Mouse (Mus musculus): ENCODE measurements around the gene Tgfbr2. TPM values are rescaled to one million over a fixed set of nuclear protein-coding genes. Genes with fewer than 3 reads are reported as not detected.

Tgfbr2 gene
- total and polyA plus RNA-seq, 3 experiments: 19.6 to 46.3 (median 42.8) TPM

- H3K4me1 ChIP-seq (ENCODE audit: control insufficient read depth in 1 of 2, insufficient read depth in 2 of 2): no peaks in the 10 kb centered on the region
- in situ Hi-C loops (cut with MboI; ENCODE audit: low pct_ligation_motif_present, low pct_unique_long_range_greater_than_20kb, low sequenced_read_pairs): no loop called here
- H3K4me2 ChIP-seq (ENCODE audit: insufficient read depth, low read depth, poor library complexity, severe bottlenecking): no peak overlapping the region
- no peak for TF ChIP-seq RAD21 (IDR thresholded peaks at IDR 0.05; ENCODE audit: low read depth, low read length)
- no peak for TF ChIP-seq TCF12 (IDR thresholded peaks at IDR 0.05; ENCODE audit: low read depth, low read length)
- no peak for TF ChIP-seq MAX (IDR thresholded peaks at IDR 0.05; ENCODE audit: low read length)
- no peak for TF ChIP-seq MYC (IDR thresholded peaks at IDR 0.05; ENCODE audit: low read depth, low read length)
- no peak for TF ChIP-seq E2F4 (IDR thresholded peaks at IDR 0.05; ENCODE audit: insufficient replicate concordance, low read depth, low read length)
- TF ChIP-seq NRF1 (IDR thresholded peaks at IDR 0.05; ENCODE audit: low read depth, low read length): no peak
- no peak for TF ChIP-seq PAX5 (IDR thresholded peaks at IDR 0.05; ENCODE audit: low read length)
- TF ChIP-seq UBTF (IDR thresholded peaks at IDR 0.05; ENCODE audit: low read depth, low read length): no peak
- TF ChIP-seq JUND (conservative IDR thresholded peaks at IDR 0.05; ENCODE audit: low read depth, low read length): no peak
- TF ChIP-seq GABPA (IDR thresholded peaks at IDR 0.05; ENCODE audit: insufficient replicate concordance, low read depth, low read length): no peak
- no peak for TF ChIP-seq USF1 (IDR thresholded peaks at IDR 0.05; ENCODE audit: low read depth, low read length)
- TF ChIP-seq POLR2AphosphoS2 (IDR thresholded peaks at IDR 0.05; ENCODE audit: low read depth, low read length): no peak
- no peak for TF ChIP-seq BHLHE40 (IDR thresholded peaks at IDR 0.05; ENCODE audit: low read depth, low read length)
- no peak for TF ChIP-seq CHD2 (IDR thresholded peaks at IDR 0.05; ENCODE audit: low read length)
- no peak for TF ChIP-seq ZC3H11A (IDR thresholded peaks at IDR 0.05; ENCODE audit: low read depth, low read length)
- no peak for TF ChIP-seq TBP (conservative IDR thresholded peaks at IDR 0.05; ENCODE audit: low read depth, low read length)
- no peak for TF ChIP-seq ELF1 (IDR thresholded peaks at IDR 0.05; ENCODE audit: low read depth, low read length)
- TF ChIP-seq ZKSCAN1 (IDR thresholded peaks at IDR 0.05; ENCODE audit: borderline replicate concordance, low read depth, low read length): no peak
- no peak overlapping the region for H3K4me3 ChIP-seq (replicated peaks in 1 of 3; ENCODE audit: low read depth in 2 of 3, low read length in 2 of 3, poor library complexity in 1 of 3)
- dilution Hi-C loops (cut with MboI; ENCODE audit: extremely low pct_ligation_motif_present, extremely low pct_unique_long_range_greater_than_20kb, low sequenced_read_pairs): no loop called here
- no peak for DNase-seq (ENCODE audit: extremely low read depth)
- peaks cover 23% of the 10 kb centered on the region for H3K9me3 ChIP-seq (replicated peaks; ENCODE audit: low read length)
- no peak overlapping the region for H3K27ac ChIP-seq (ENCODE audit: insufficient read depth, low read depth)
- peaks cover 20% of the 10 kb centered on the region for H3K79me2 ChIP-seq (replicated peaks; ENCODE audit: control insufficient read depth, extremely low read depth, insufficient read depth, poor library complexity, severe bottlenecking)
- H3K27me3 ChIP-seq (replicated peaks): no peaks in the 10 kb centered on the region
- H3K36me3 ChIP-seq (replicated peaks in 1 of 2; ENCODE audit: control insufficient read depth in 1 of 2, insufficient read depth in 1 of 2, low read length in 1 of 2): peaks cover 86 to 99% of the 10 kb centered on the region in 2 experiments
- no peak overlapping the region for H3K9ac ChIP-seq (ENCODE audit: insufficient read depth, low read depth)
Observed at GRCm38 (mm10) chr9:116104770-116105169, 70.4 kb downstream of the Tgfbr2 start.

GRCm38 (mm10) chr9:116101842-116102241, 73.3 kb downstream of the Tgfbr2 start:
- no peak for DNase-seq (ENCODE audit: extremely low read depth)
- in situ Hi-C loops (cut with MboI; ENCODE audit: low pct_ligation_motif_present, low pct_unique_long_range_greater_than_20kb, low sequenced_read_pairs): no loop called here
- no peaks in the 10 kb centered on the region for H3K4me1 ChIP-seq (ENCODE audit: control insufficient read depth in 1 of 2, insufficient read depth in 2 of 2)
- peaks cover 12% of the 10 kb centered on the region for H3K79me2 ChIP-seq (replicated peaks; ENCODE audit: control insufficient read depth, extremely low read depth, insufficient read depth, poor library complexity, severe bottlenecking)
- H3K4me2 ChIP-seq (ENCODE audit: insufficient read depth, low read depth, poor library complexity, severe bottlenecking): no peak overlapping the region
- TF ChIP-seq USF2 (conservative IDR thresholded peaks at IDR 0.05; ENCODE audit: low read depth, low read length) (no peak), MEF2A (IDR thresholded peaks at IDR 0.05; ENCODE audit: borderline replicate concordance, low read depth, low read length) (no peak), NELFE (IDR thresholded peaks at IDR 0.05; ENCODE audit: low read depth, low read length) (no peak), HCFC1 (IDR thresholded peaks at IDR 0.05; ENCODE audit: low read depth, low read length) (no peak), POLR2AphosphoS2 (IDR thresholded peaks at IDR 0.05; ENCODE audit: low read depth, low read length) (no peak), MAX (IDR thresholded peaks at IDR 0.05; ENCODE audit: low read length) (no peak), CHD1 (IDR thresholded peaks at IDR 0.05; ENCODE audit: low read depth, low read length) (no peak), EP300 (IDR thresholded peaks at IDR 0.05; ENCODE audit: low read length) (no peak), JUND (conservative IDR thresholded peaks at IDR 0.05; ENCODE audit: low read depth, low read length) (no peak)
- peaks cover 87 to 99% of the 10 kb centered on the region in 2 experiments for H3K36me3 ChIP-seq (replicated peaks in 1 of 2; ENCODE audit: control insufficient read depth in 1 of 2, insufficient read depth in 1 of 2, low read length in 1 of 2)
- peaks cover 6% of the 10 kb centered on the region for H3K9me3 ChIP-seq (replicated peaks; ENCODE audit: low read length)
- dilution Hi-C loops (cut with MboI; ENCODE audit: extremely low pct_ligation_motif_present, extremely low pct_unique_long_range_greater_than_20kb, low sequenced_read_pairs): no loop called here
- no peaks in the 10 kb centered on the region for H3K27me3 ChIP-seq (replicated peaks)
- H3K4me3 ChIP-seq (replicated peaks in 1 of 3; ENCODE audit: low read depth in 2 of 3, low read length in 2 of 3, poor library complexity in 1 of 3): no peak overlapping the region
- no peak overlapping the region for H3K27ac ChIP-seq (ENCODE audit: insufficient read depth, low read depth)
- H3K9ac ChIP-seq (ENCODE audit: insufficient read depth, low read depth): no peak overlapping the region

All from CH12.LX (cell line).